Mouse (Mus musculus) heart, adult 2 months (tissue): ENCODE measurements around the gene Faim. TPM values are rescaled to one million over a fixed set of nuclear protein-coding genes. Genes with fewer than 3 reads are reported as not detected.

Experiments used
- DNase-seq, 2 experiments: peaks; one replicate each; pipeline ENCODE4 v3.0.0; 2021
- H3K27ac ChIP-seq: fragments of 200-600 bp; 2 replicates; pipeline ENCODE4 v1.8.1; 2022
- H3K27me3 ChIP-seq: fragments of 200-500 bp; 2 replicates; pipeline ENCODE4 v1.6.1; 2012; ENCODE audit warnings: mild to moderate bottlenecking, low read length, inconsistent platforms, mixed read lengths; ENCODE audit not compliant: control insufficient read depth, insufficient read depth
- H3K36me3 ChIP-seq: fragments of 200-500 bp; 2 replicates; pipeline ENCODE4 v1.6.1; 2012; ENCODE audit warnings: low read length, inconsistent platforms; ENCODE audit not compliant: control insufficient read depth, insufficient read depth
- H3K4me1 ChIP-seq: fragments of 200-500 bp; 2 replicates; pipeline ENCODE4 v1.6.1; 2011; ENCODE audit warnings: low read length; ENCODE audit not compliant: control insufficient read depth, insufficient read depth
- H3K4me3 ChIP-seq: fragments of 200-600 bp; 2 replicates; pipeline ENCODE4 v1.8.1; 2022
- H3K79me2 ChIP-seq: fragments of 200-500 bp; replicated peaks from 2 replicates; pipeline ENCODE4 v1.6.1; 2012; ENCODE audit warnings: mild to moderate bottlenecking, inconsistent platforms, low read length, moderate library complexity, mixed read lengths; ENCODE audit not compliant: control insufficient read depth, insufficient read depth
- H3K9ac ChIP-seq: fragments of 200-500 bp; 2 replicates; pipeline ENCODE4 v1.6.1; 2012; ENCODE audit warnings: low read depth, mild to moderate bottlenecking, control low read depth, inconsistent platforms, low read length, mixed read lengths
- CTCF ChIP-seq: fragments of 200-600 bp; IDR thresholded peaks from 2 replicates; pipeline ENCODE4 v1.8.1; 2022; ENCODE audit warnings: antibody characterized with exemption, mild to moderate bottlenecking, moderate library complexity
- EP300 ChIP-seq: fragments of 200-500 bp; IDR thresholded peaks from 2 replicates; pipeline ENCODE4 v1.6.1; 2011; ENCODE audit warnings: low read depth, low read length, control low read depth; ENCODE audit not compliant: insufficient read depth
- POLR2A ChIP-seq: fragments of 200-500 bp; IDR thresholded peaks from 2 replicates; pipeline ENCODE4 v1.6.1; 2011; ENCODE audit warnings: mild to moderate bottlenecking, low read depth, low read length, control low read depth; ENCODE audit not compliant: insufficient read depth
- WGBS: fragments of 180-500 bp; shearing (Covaris S2); methylation state at CpG from one replicate; pipeline ENCODE4 v1.1.7; 2018; 5-methylcytosine and 5-hydroxymethylcytosine counted together
- intact Hi-C: fragments of 180-260 bp; cut with DNase I; formaldehyde crosslinking; loops from one replicate; pipeline ENCODE4 v1.15.1; 2025
- polyA plus RNA-seq: library from polyadenylated mRNA; depleted of rRNA; stranded (reverse); fragments of >200 nt; gene quantifications from 2 replicates; pipeline ENCODE4 v1.2.3, GENCODE M21; 2012; rRNA removed
- total RNA-seq, 2 experiments: library from RNA; stranded (reverse); gene quantifications; 2 replicates each; pipeline ENCODE4 v1.2.3; 2021

The Faim gene
- total and polyA plus RNA-seq, 3 experiments = 2.1 to 5.4 (median 4.1) TPM

- no peaks in the 10 kb centered on the region for H3K27me3 ChIP-seq
- no peak for DNase-seq
- peaks cover 6% of the 10 kb centered on the region; the same call in 1 of the 2 replicates for H3K36me3 ChIP-seq
- no peak overlapping the region for H3K9ac ChIP-seq
- no peaks in the 10 kb centered on the region for H3K79me2 ChIP-seq
- H3K4me1 ChIP-seq = peaks cover 1% of the 10 kb centered on the region
- TF ChIP-seq EP300 (no peak), POLR2A (no peak), CTCF (no peak)
- H3K27ac ChIP-seq = no peak overlapping the region
- WGBS = 89% methylated on average over 8 of the region's 8 CpGs
- H3K4me3 ChIP-seq = no peak overlapping the region
- intact Hi-C loops = no loop called here
Measured at GRCm38 (mm10) chr9:99044761-99045160, 58.6 kb downstream of the Faim start.

- 30% methylated on average over 1 of the region's 1 CpGs for WGBS
- H3K4me1 ChIP-seq = peaks cover 3% of the 10 kb centered on the region
- no peaks in the 10 kb centered on the region for H3K27me3 ChIP-seq
- no peaks in the 10 kb centered on the region for H3K79me2 ChIP-seq
- H3K4me3 ChIP-seq = no peak overlapping the region
- intact Hi-C loops = no loop called here
- TF ChIP-seq POLR2A = no peak
- TF ChIP-seq EP300 = no peak
- no peak for TF ChIP-seq CTCF
- H3K36me3 ChIP-seq = peaks cover 6% of the 10 kb centered on the region; the same call in 1 of the 2 replicates
- H3K27ac ChIP-seq = no peak overlapping the region
- peak in 1 of 2 experiments; percentile 20 for DNase-seq
- no peak overlapping the region for H3K9ac ChIP-seq
Measured at GRCm38 (mm10) chr9:99048724-99049250, 62.6 kb downstream of the Faim start.

DNA sequence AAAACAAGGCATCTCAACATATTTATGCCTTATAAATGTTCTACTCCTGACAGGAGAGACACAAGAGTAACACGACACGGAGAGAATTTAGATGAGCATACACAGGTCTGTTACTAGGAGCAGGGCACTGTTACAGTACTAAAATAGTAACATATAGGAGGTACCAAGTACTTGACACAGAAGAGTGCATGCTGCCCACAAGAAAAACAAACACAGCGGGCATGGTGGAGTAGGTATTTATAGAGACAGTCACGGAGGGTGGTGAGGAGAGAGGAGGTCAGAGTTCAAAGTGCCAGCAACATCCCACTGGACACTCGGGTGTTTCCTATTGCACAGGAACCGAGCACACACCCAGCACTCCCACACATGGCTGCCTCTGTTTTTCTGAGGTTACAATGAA, 63.6 kb downstream of the Faim start:
- Histone ChIP-seq H3K36me3 (peaks cover 6% of the 10 kb centered on the region; the same call in 1 of the 2 replicates), H3K9ac (no peak overlapping the region), H3K79me2 (no peaks in the 10 kb centered on the region), H3K4me1 (peaks cover 3% of the 10 kb centered on the region), H3K4me3 (no peak overlapping the region), H3K27me3 (no peaks in the 10 kb centered on the region), H3K27ac (peak overlapping the region; percentile 52; the same call in 1 of the 2 replicates)
- intact Hi-C loops = no loop called here
- 22% methylated on average over 6 of the region's 6 CpGs for WGBS
- TF ChIP-seq POLR2A (no peak), CTCF (no peak)
- peak in 1 of 2 experiments; percentile 13 for DNase-seq

Other genes starting within 250 kb of the Faim start
- not detected for gene Prr23a1, start 143.9 kb upstream of the Faim start, total RNA-seq
- not detected in 2 replicates for gene Prr23a1, start 143.9 kb upstream of the Faim start, polyA plus RNA-seq
- not detected for gene Prr23a2, start 129.9 kb upstream of the Faim start, total RNA-seq
- gene Prr23a2, start 129.9 kb upstream of the Faim start, polyA plus RNA-seq = not detected in 2 replicates
- not detected for gene Prr23a3, start 121.6 kb upstream of the Faim start, total RNA-seq
- not detected in 2 replicates for gene Prr23a3, start 121.6 kb upstream of the Faim start, polyA plus RNA-seq
- not detected for gene 7420426K07Rik, start 83.3 kb upstream of the Faim start, total RNA-seq
- gene 7420426K07Rik, start 83.3 kb upstream of the Faim start, polyA plus RNA-seq = not detected in 2 replicates
- not detected for gene Foxl2, start 31.1 kb upstream of the Faim start, total RNA-seq
- gene Foxl2, start 31.1 kb upstream of the Faim start, polyA plus RNA-seq = not detected in 2 replicates
- not detected for gene Gm1123, start 49.3 kb downstream of the Faim start, total RNA-seq
- 0.12 TPM in 1 of 2 replicates, not detected in the other for gene Gm1123, start 49.3 kb downstream of the Faim start, polyA plus RNA-seq
- 10 to 100 TPM in 1 of 2 experiments, 1 to 10 TPM in 1; 10.0 to 10.8 TPM for gene Pik3cb, start 154.2 kb downstream of the Faim start, total RNA-seq
- gene Pik3cb, start 154.2 kb downstream of the Faim start, polyA plus RNA-seq = 2.6 and 6.3 TPM in 2 replicates